Mouse (Mus musculus) cerebellum, adult 18-20 months (tissue): ENCODE results near the gene Bhlhe40.
A peak's percentile ranks its signal among the peaks of the same experiment; 100 is the strongest.

Experiments
- DNase-seq, 2 experiments: peaks; one replicate each; pipeline ENCODE4 v3.0.0; 2021

Gene Bhlhe40

GRCm38 (mm10) chr6:108660206-108660877 lies at the start of gene Bhlhe40:
Gene Bhlhe40, plus strand, starts transcription at chr6:108660629.
- DNase-seq, result peak; percentile 88 to 94

GRCm38 (mm10) chr6:108611663-108612062 lies 48.8 kb upstream of the Bhlhe40 start:
- DNase-seq, result no peak

- DNase-seq, result no peak
Measured at GRCm38 (mm10) chr6:108618025-108618424, 42.4 kb upstream of the Bhlhe40 start.

- no peak for DNase-seq
Measured at GRCm38 (mm10) chr6:108623028-108623565, 37.3 kb upstream of the Bhlhe40 start.

GRCm38 (mm10) chr6:108624915-108625314 lies 35.5 kb upstream of the Bhlhe40 start:
- DNase-seq, result no peak

- no peak for DNase-seq
Measured at GRCm38 (mm10) chr6:108630701-108631100, 29.7 kb upstream of the Bhlhe40 start.

GRCm38 (mm10) chr6:108638157-108638833 lies 22.1 kb upstream of the Bhlhe40 start:
- DNase-seq, result no peak

GRCm38 (mm10) chr6:108642020-108642419 lies 18.4 kb upstream of the Bhlhe40 start:
- no peak for DNase-seq

- no peak for DNase-seq
Measured at GRCm38 (mm10) chr6:108643035-108643434, 17.4 kb upstream of the Bhlhe40 start.

GRCm38 (mm10) chr6:108644311-108644710 lies 16.1 kb upstream of the Bhlhe40 start:
- no peak for DNase-seq

GRCm38 (mm10) chr6:108647094-108647493 lies 13.3 kb upstream of the Bhlhe40 start:
- DNase-seq, result no peak

GRCm38 (mm10) chr6:108648072-108648471 lies 12.4 kb upstream of the Bhlhe40 start:
- no peak for DNase-seq

- DNase-seq, result no peak
Measured at GRCm38 (mm10) chr6:108655861-108656260, 4.6 kb upstream of the Bhlhe40 start.

GRCm38 (mm10) chr6:108658051-108658415 lies 2.4 kb upstream of the Bhlhe40 start:
- DNase-seq, result peak in 1 of 2 experiments; percentile 37

- peak; percentile 64 to 75 for DNase-seq
Measured at GRCm38 (mm10) chr6:108658416-108659201, 1.8 kb upstream of the Bhlhe40 start.

- peak; percentile 89 to 93 for DNase-seq
Measured at GRCm38 (mm10) chr6:108659221-108659725, 1.2 kb upstream of the Bhlhe40 start.

GRCm38 (mm10) chr6:108659726-108660205 lies 663 bp upstream of the Bhlhe40 start:
- DNase-seq, result peak; percentile 90 to 94

- DNase-seq, result peak in 1 of 2 experiments; percentile 45
Measured at GRCm38 (mm10) chr6:108660878-108661389, 505 bp downstream of the Bhlhe40 start.

- DNase-seq, result peak; percentile 91 to 96
Measured at GRCm38 (mm10) chr6:108661412-108661811, 983 bp downstream of the Bhlhe40 start.

- DNase-seq, result no peak
Measured at GRCm38 (mm10) chr6:108661890-108662289, 1.5 kb downstream of the Bhlhe40 start.

GRCm38 (mm10) chr6:108662314-108663240 lies 2.1 kb downstream of the Bhlhe40 start:
- DNase-seq, result peak; percentile 14 to 33
